Mouse (Mus musculus) heart, adult 2 months (tissue): Measurements from ENCODE around the gene Ckm.

Experiments used
- CTCF ChIP-seq: fragments of 200-600 bp; IDR thresholded peaks from 2 replicates; pipeline ENCODE4 v1.8.1; 2022; ENCODE audit warnings: antibody characterized with exemption, mild to moderate bottlenecking, moderate library complexity
- EP300 ChIP-seq: fragments of 200-500 bp; IDR thresholded peaks from 2 replicates; pipeline ENCODE4 v1.6.1; 2011; ENCODE audit warnings: low read depth, low read length, control low read depth; ENCODE audit not compliant: insufficient read depth
- POLR2A ChIP-seq: fragments of 200-500 bp; IDR thresholded peaks from 2 replicates; pipeline ENCODE4 v1.6.1; 2011; ENCODE audit warnings: mild to moderate bottlenecking, low read depth, low read length, control low read depth; ENCODE audit not compliant: insufficient read depth

DNA sequence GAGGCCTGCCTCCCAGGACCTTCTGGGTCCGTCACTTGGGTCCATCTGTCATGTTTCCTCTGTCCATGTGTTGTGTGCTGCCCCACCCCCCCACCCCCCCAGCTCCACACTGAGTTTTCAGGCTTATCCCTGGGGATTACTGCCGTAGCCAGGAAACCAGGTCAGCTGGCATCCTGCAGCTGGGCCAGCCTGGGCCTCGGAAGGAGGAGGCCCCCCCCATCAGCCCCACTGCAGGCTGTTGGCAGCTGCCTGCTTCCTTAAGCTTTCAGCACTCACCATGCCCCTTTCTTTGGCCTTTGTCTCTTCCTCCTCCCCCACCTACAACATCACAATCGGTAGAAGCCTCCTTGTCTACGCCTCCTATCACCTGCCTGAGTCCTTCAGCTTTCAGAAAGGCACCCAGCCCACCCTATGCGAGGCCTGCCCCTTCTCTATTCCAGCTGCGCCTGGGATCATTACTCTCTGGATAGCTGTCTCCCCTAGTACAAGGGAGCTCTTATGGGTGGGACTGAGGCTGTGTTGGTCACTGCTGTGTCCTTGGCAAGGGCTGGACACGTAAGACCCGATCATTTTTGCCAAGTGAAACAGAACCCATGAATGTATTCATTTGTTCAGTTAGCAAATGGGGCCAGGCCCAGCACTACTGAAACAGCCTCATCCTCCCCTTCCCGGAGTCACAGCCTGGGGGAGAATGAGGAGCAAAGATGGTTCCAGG lies 15.7 kb upstream of the Ckm start:
- TF ChIP-seq CTCF (no peak), EP300 (no peak), POLR2A (no peak)
